Mouse (Mus musculus): ENCODE measurements at regions not wholly inside any gene's neighbourhood (a gene's known extent, or its start where the extent isn't known, plus 50 kb on each side); places are given as distances from the start of the nearest gene placed in this dataset.
"Not testable (repeated sequence)": the region's sequence is repeated elsewhere in the genome, so short reads cannot be mapped to it uniquely, and the experiment has no call there.

GRCm38 (mm10) chr3:155662280-155662679 is 569.0 kb downstream of the Lrriq3 start:
- peak; percentile 23 to 24 for DNase-seq

- DNase-seq, result no peak
These were observed 579.3 kb downstream of the Lrriq3 start for GRCm38 (mm10) chr3:155672558-155672957.

GRCm38 (mm10) chr3:155680200-155680599 is 587.0 kb downstream of the Lrriq3 start:
- peak; percentile 71 to 76 for DNase-seq

GRCm38 (mm10) chr3:155682921-155683813 is 589.9 kb downstream of the Lrriq3 start:
- DNase-seq, result peak in 1 of 2 experiments; percentile 11

GRCm38 (mm10) chr3:155688358-155688757 is 595.1 kb downstream of the Lrriq3 start:
- DNase-seq, result peak; percentile 69

GRCm38 (mm10) chr3:155723011-155723510 is 629.8 kb downstream of the Lrriq3 start:
- DNase-seq, result peak in 1 of 2 experiments; percentile 5

GRCm38 (mm10) chr3:155742421-155742820 is 649.2 kb downstream of the Lrriq3 start:
- DNase-seq, result no peak

GRCm38 (mm10) chr3:155746601-155747000 is 653.4 kb downstream of the Lrriq3 start:
- not testable (repeated sequence) for DNase-seq

GRCm38 (mm10) chr3:155747511-155747910 is 654.3 kb downstream of the Lrriq3 start:
- DNase-seq, result no peak

- no peak for DNase-seq
These were observed 664.1 kb downstream of the Lrriq3 start for GRCm38 (mm10) chr3:155757285-155757684.

- DNase-seq, result no peak
These were observed 682.8 kb downstream of the Lrriq3 start for GRCm38 (mm10) chr3:155776019-155776418.

GRCm38 (mm10) chr3:155777025-155777424 is 683.8 kb downstream of the Lrriq3 start:
- no peak for DNase-seq

GRCm38 (mm10) chr3:155815693-155816092 is 722.5 kb downstream of the Lrriq3 start:
- no peak for DNase-seq

GRCm38 (mm10) chr3:155824863-155825262 is 731.6 kb downstream of the Lrriq3 start:
- no peak for DNase-seq

GRCm38 (mm10) chr3:155866286-155866685 is 695.3 kb upstream of the Negr1 start:
- DNase-seq, result no peak

GRCm38 (mm10) chr3:155875696-155876095 is 685.9 kb upstream of the Negr1 start:
- DNase-seq, result no peak

GRCm38 (mm10) chr3:155878401-155878800 is 683.2 kb upstream of the Negr1 start:
- DNase-seq, result no peak

- DNase-seq, result no peak
These were observed 680.9 kb upstream of the Negr1 start for GRCm38 (mm10) chr3:155880722-155881121.

GRCm38 (mm10) chr3:155915981-155916380 is 645.6 kb upstream of the Negr1 start:
- no peak for DNase-seq

- DNase-seq, result no peak
These were observed 618.7 kb upstream of the Negr1 start for GRCm38 (mm10) chr3:155942896-155943295.

- no peak for DNase-seq
These were observed 617.4 kb upstream of the Negr1 start for GRCm38 (mm10) chr3:155944042-155944735.

GRCm38 (mm10) chr3:155945188-155945587 is 616.4 kb upstream of the Negr1 start:
- no peak for DNase-seq

GRCm38 (mm10) chr3:155962496-155962895 is 599.1 kb upstream of the Negr1 start:
- DNase-seq, result peak; percentile 12

GRCm38 (mm10) chr3:155979636-155980035 is 582.0 kb upstream of the Negr1 start:
- no peak for DNase-seq

Data from cerebellum, postnatal 10 days (tissue).